Mouse (Mus musculus) T-cell, adult 2 months (primary cell): ENCODE results near the gene Olfr1051.
"Not testable (repeated sequence)": the region's sequence is repeated elsewhere in the genome, so short reads cannot be mapped to it uniquely, and the experiment has no call there.

Source experiments
- DNase-seq: peaks from one replicate; pipeline ENCODE4 v3.0.0; 2022; ENCODE audit warnings: low spot score

The Olfr1051 gene

GRCm38 (mm10) chr2:86278988-86279387 lies at the start of gene Olfr1051:
TSS of gene Olfr1051 (minus strand) at chr2:86279088.
- not testable (repeated sequence) for DNase-seq

- no peak for DNase-seq
These were observed 36.3 kb upstream of the Olfr1051 start, which contains the start of gene Olfr1053 for GRCm38 (mm10) chr2:86315184-86315583. TSS of gene Olfr1053 (minus strand) at chr2:86315284.

GRCm38 (mm10) chr2:86292155-86292554 lies 13.3 kb upstream of the Olfr1051 start, which contains the start of gene Olfr1052:
TSS of gene Olfr1052 (plus strand) at chr2:86292455.
- DNase-seq = no peak

GRCm38 (mm10) chr2:86258228-86258627 lies 20.7 kb downstream of the Olfr1051 start, which contains the start of gene Olfr1049:
TSS of gene Olfr1049 (minus strand) at chr2:86258328.
- not testable (repeated sequence) for DNase-seq

GRCm38 (mm10) chr2:86240189-86240588 lies 38.7 kb downstream of the Olfr1051 start, which contains the start of gene Olfr1048:
TSS of gene Olfr1048 (minus strand) at chr2:86240289.
- no peak for DNase-seq

- no peak for DNase-seq
These were observed 47.6 kb downstream of the Olfr1051 start, which contains the start of gene Olfr1047 for GRCm38 (mm10) chr2:86231301-86231700. TSS of gene Olfr1047 (minus strand) at chr2:86231401.
